Mouse (Mus musculus) G1E (cell line): ENCODE data around the gene Gli1. TPM values are rescaled to one million over a fixed set of nuclear protein-coding genes. Genes with fewer than 3 reads are reported as not detected.

Experiments
- ATAC-seq: 2 replicates; pipeline ENCODE4 v1.8.0; 2016; ENCODE audit warnings: mild to moderate bottlenecking; ENCODE audit not compliant: insufficient number of reproducible peaks, poor library complexity, low FRiP score, severe bottlenecking; ENCODE audit errors: extremely low read depth
- DNase-seq: peaks from one replicate; pipeline ENCODE4 v3.0.0; 2012; ENCODE audit warnings: low spot score
- H3K27me3 ChIP-seq: 2 replicates; pipeline ENCODE4 v1.6.1; 2012; ENCODE audit warnings: mild to moderate bottlenecking, low read length, inconsistent platforms; ENCODE audit not compliant: insufficient read depth
- H3K36me3 ChIP-seq: replicated peaks from 2 replicates; pipeline ENCODE3; 2012; ENCODE audit warnings: mild to moderate bottlenecking, inconsistent platforms
- H3K4me1 ChIP-seq: 2 replicates; pipeline ENCODE4 v1.6.1; 2012; ENCODE audit warnings: low read depth, low read length, inconsistent platforms, mixed read lengths; ENCODE audit not compliant: insufficient read depth
- H3K4me3 ChIP-seq: 2 replicates; pipeline ENCODE4 v1.5.1; 2012; ENCODE audit warnings: low read depth, mild to moderate bottlenecking, inconsistent platforms, low read length, moderate library complexity, mixed read lengths
- H3K9me3 ChIP-seq: replicated peaks from 2 replicates; pipeline ENCODE4 v1.6.1; 2012; ENCODE audit warnings: inconsistent platforms
- CTCF ChIP-seq: IDR thresholded peaks from 2 replicates; pipeline ENCODE4 v1.5.1; 2012; ENCODE audit warnings: low read depth, low read length, inconsistent platforms, mixed read lengths
- GATA1 ChIP-seq: IDR thresholded peaks from 2 replicates; pipeline ENCODE4 v1.6.1; 2012; ENCODE audit warnings: borderline replicate concordance, low read length, inconsistent platforms, mixed read lengths
- GATA2 ChIP-seq: IDR thresholded peaks from 2 replicates; pipeline ENCODE4 v1.6.1; 2012; ENCODE audit warnings: low read depth, low read length, inconsistent platforms, borderline replicate concordance
- POLR2AphosphoS5 ChIP-seq: IDR thresholded peaks from 2 replicates; pipeline ENCODE4 v1.6.1; 2012; ENCODE audit warnings: low read depth, low read length, inconsistent platforms; ENCODE audit not compliant: insufficient replicate concordance
- TAL1 ChIP-seq: conservative IDR thresholded peaks from 2 replicates; pipeline ENCODE4 v1.6.1; 2012; ENCODE audit warnings: low read depth, low read length, inconsistent platforms, mixed read lengths
- polyA plus RNA-seq: library from polyadenylated mRNA; stranded (reverse); fragments of >175 nt; gene quantifications from 2 replicates; pipeline ENCODE4 v1.2.3, GENCODE M21; 2012
- total RNA-seq, 2 experiments: library from RNA; stranded (forward) in 1 of 2; stranded (reverse) in 1 of 2; fragments of 200-1000 nt in 1 of 2; fragments of >200 nt in 1 of 2; fragmentation: Nextera tagmentation in 1 of 2; gene quantifications; 2 replicates each; pipeline ENCODE4 v1.2.3; 2014 to 2017

The Gli1 gene
- total and polyA plus RNA-seq, 3 experiments: 0.11 to 0.23 (median 0.18) TPM

DNA sequence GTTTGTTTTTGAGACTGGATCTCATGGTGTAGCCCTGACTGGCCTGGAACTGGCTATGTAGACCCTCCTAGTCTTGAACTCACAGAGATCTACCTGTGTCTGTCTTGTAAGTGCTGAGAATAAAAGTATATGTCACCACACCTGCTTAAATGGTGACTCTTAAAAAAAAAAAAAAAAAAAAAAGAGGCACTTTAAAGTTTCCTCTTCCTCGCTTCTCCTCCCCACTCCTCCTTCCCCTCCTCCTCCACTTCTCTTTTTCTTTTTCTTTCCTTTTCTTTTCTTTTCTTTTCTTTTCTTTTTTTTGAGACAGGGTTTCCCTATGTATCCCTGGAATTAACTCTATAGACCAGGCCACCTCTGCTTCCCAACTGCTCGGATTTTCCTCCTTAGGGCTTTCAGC lies 29.2 kb upstream of the Gli1 start:
- H3K9me3 ChIP-seq: no peaks in the 10 kb centered on the region
- no peak overlapping the region for H3K4me3 ChIP-seq
- no peak for ATAC-seq
- TF ChIP-seq GATA2: no peak
- TF ChIP-seq CTCF: no peak
- no peak for TF ChIP-seq POLR2AphosphoS5
- TF ChIP-seq GATA1: no peak
- peaks cover 3% of the 10 kb centered on the region; the same call in 1 of the 2 replicates for H3K4me1 ChIP-seq
- DNase-seq: no peak
- no peaks in the 10 kb centered on the region for H3K36me3 ChIP-seq
- peaks cover 28% of the 10 kb centered on the region for H3K27me3 ChIP-seq

DNA sequence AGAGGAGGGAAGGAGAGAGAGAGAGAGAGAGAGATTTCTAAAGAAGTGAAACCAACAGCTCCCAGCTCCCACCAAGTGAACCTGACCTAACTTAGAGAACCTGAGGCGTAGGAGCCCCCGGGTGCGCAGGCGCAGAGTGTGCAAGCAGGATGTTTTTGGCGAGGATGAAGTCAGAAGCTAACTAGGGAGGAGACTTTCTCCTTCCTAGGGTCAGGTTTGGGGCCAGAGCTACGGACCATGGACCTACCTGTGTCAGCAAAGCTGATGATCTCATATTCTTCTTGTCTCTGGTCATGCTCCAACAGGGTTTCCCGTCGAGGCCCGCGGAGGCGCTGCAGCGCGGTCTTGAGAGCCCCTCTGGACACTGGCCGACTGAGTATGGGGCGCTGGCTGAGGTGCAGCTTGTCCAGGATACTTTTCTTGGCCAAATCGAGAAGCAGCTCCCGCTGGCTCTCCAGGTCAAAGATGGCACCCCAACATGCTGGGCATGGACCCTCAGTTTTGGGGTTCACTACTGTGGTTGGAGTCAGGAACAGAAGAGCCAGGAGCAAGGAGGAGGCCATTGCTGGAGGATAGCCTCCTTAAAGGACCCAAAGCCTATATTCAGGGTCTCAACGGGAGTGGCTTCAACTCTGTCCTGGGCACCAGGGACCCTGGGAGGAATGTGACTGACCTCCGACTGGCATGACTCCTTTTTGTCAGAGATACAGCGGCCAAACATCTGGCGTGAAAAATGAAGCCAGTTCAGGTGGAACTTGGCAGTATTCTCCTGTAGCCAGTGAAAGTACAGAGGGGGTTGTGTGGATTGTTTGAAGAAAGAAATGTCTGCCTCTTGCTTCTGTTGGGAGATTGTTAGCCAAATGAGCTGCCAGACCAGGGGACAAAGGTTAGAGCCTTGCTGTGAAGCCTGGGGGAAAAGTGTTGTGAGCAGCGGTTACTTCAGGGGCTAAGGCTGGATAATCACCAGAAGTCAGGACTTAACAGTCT lies 28.4 kb upstream of the Gli1 start, which contains the start of gene Inhbc:
Inhbc (minus strand) TSS at position 598 of the 987 bp plus-strand sequence.
- Histone ChIP-seq H3K9me3 (no peaks in the 10 kb centered on the region), H3K4me1 (peaks cover 3% of the 10 kb centered on the region; the same call in 1 of the 2 replicates), H3K27me3 (peaks cover 28% of the 10 kb centered on the region), H3K36me3 (no peaks in the 10 kb centered on the region), H3K4me3 (no peak within 1 kb of the TSS)
- TF ChIP-seq TAL1 (no peak), GATA1 (no peak), CTCF (no peak), POLR2AphosphoS5 (no peak), GATA2 (no peak)
- ATAC-seq (no peak), DNase-seq (no peak)

DNA sequence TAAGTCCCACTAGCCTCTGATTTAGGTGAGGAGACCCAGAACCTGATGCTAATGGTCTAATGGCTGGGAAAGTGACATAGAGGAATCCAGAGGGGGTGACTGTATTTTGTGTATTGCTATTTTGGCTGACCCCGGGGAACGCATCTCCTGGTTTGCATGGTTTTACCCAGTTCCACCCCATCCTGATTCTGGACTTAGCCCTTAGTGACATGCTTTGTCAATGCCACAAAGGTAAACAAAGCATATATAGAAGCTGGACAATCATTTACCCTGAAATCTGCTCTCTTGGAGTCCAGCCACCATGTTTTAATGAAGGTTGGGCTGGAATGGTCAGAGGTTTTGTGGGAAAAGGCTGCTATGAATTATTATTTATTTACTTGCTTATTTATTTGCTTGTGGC lies 26.5 kb upstream of the Gli1 start:
- no peak overlapping the region for H3K4me3 ChIP-seq
- H3K27me3 ChIP-seq: peaks cover 28% of the 10 kb centered on the region
- TF ChIP-seq CTCF: no peak
- TF ChIP-seq GATA1: no peak
- TF ChIP-seq GATA2: no peak
- TF ChIP-seq TAL1: no peak
- TF ChIP-seq POLR2AphosphoS5: no peak
- ATAC-seq (no peak), DNase-seq (no peak)
- no peaks in the 10 kb centered on the region for H3K9me3 ChIP-seq
- no peaks in the 10 kb centered on the region for H3K36me3 ChIP-seq
- peaks cover 3% of the 10 kb centered on the region; the same call in 1 of the 2 replicates for H3K4me1 ChIP-seq

DNA sequence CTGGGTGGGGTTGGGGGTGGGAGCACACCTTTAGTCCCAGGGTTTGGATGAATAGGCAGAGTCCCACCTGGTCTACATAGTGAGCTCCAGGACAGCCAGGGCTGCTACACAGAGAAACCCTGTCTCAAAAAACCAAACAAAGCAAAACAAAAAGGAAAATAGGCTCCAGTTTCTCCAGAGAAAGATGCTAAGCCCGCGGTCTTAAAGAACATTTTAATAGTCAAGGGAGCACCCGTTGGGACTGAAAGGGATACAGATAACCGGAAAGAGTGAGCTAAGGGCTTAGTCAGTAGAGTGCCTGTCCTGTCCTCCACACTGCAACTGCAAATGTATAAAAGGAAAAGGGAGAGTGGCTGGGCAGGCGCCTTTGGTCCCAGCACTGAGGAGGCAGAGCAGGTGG lies 25.3 kb upstream of the Gli1 start:
- H3K36me3 ChIP-seq: no peaks in the 10 kb centered on the region
- TF ChIP-seq CTCF: no peak
- no peak for TF ChIP-seq GATA2
- no peak for TF ChIP-seq POLR2AphosphoS5
- TF ChIP-seq TAL1: no peak
- no peak for TF ChIP-seq GATA1
- ATAC-seq (no peak), DNase-seq (no peak)
- H3K4me1 ChIP-seq: peaks cover 3% of the 10 kb centered on the region; the same call in 1 of the 2 replicates
- no peak overlapping the region for H3K4me3 ChIP-seq
- peaks cover 31% of the 10 kb centered on the region for H3K27me3 ChIP-seq
- no peaks in the 10 kb centered on the region for H3K9me3 ChIP-seq

DNA sequence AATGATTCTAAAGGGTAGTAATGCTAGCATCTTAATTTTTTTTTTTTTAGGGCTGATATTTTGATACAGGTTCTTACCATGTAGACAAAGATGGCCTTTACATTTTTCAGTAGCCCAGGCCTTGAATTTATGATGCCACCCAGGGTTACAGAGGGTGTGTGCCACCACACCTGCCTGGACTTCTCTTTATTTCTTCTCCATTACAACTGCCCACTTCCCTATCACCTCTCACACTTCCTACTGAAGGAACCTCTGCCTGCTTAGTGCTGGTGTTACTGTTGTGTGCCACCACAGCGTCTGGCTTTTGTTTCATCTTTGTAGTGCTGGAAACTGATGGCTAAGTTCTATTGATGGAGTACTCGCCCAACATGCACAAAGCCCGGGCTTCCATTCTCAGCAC lies 18.9 kb upstream of the Gli1 start:
- Histone ChIP-seq H3K4me3 (no peak overlapping the region), H3K4me1 (no peaks in the 10 kb centered on the region), H3K36me3 (no peaks in the 10 kb centered on the region), H3K9me3 (no peaks in the 10 kb centered on the region), H3K27me3 (peaks cover 39% of the 10 kb centered on the region)
- ATAC-seq: no peak
- TF ChIP-seq GATA2 (no peak), TAL1 (no peak), POLR2AphosphoS5 (no peak), CTCF (no peak), GATA1 (no peak)
- DNase-seq: no peak

DNA sequence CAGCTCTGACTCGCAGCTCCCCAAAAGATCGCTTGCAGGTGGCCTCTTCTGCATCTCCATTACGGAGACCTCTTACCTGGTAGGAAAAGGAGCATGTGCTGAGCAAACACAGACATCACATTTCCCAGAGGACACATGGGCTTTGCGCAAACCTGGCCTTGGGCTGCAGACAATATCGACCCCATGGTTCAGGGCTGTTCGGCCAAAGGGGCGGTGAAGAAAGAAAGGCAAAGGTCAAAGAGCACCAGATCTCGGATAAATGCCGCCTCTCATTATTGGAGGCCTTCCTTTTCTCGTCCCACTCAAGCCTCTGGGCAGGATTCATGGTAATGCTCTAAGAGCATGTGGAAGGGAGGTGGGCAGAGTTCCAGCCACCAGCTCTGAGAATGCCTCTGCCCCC lies 13.6 kb upstream of the Gli1 start:
- H3K4me1 ChIP-seq: peaks cover 12% of the 10 kb centered on the region
- ATAC-seq: no peak
- peaks cover 76% of the 10 kb centered on the region for H3K27me3 ChIP-seq
- DNase-seq: no peak
- TF ChIP-seq GATA2 (no peak), GATA1 (no peak)
- no peak overlapping the region for H3K4me3 ChIP-seq
- no peaks in the 10 kb centered on the region for H3K36me3 ChIP-seq
- no peaks in the 10 kb centered on the region for H3K9me3 ChIP-seq
